Mouse (Mus musculus) hindbrain, embryonic 13.5 days (tissue): ENCODE measurements around the gene Mxi1. TPM values are rescaled to one million over a fixed set of nuclear protein-coding genes. Genes with fewer than 3 reads are reported as not detected.
A peak's percentile ranks its signal among the peaks of the same experiment; 100 is the strongest.

Source experiments
- ATAC-seq: fragments of 200-750 bp; cut with Nextera tagmentation; 2 replicates; pipeline ENCODE4 v1.8.0; 2017; ENCODE audit warnings: moderate TSS enrichment; ENCODE audit not compliant: low FRiP score
- H3K27ac ChIP-seq: fragments of 300-500 bp; sonication (generic); 2 replicates; pipeline ENCODE4 v1.5.1; 2015; ENCODE audit warnings: inconsistent platforms, mild to moderate bottlenecking, moderate library complexity
- H3K27me3 ChIP-seq: fragments of 300-500 bp; sonication (generic); 2 replicates; pipeline ENCODE4 v1.6.1; 2015; ENCODE audit warnings: mild to moderate bottlenecking, inconsistent platforms
- H3K36me3 ChIP-seq: fragments of 300-500 bp; sonication (generic); 2 replicates; pipeline ENCODE4 v1.6.1; 2015; ENCODE audit warnings: mild to moderate bottlenecking, inconsistent platforms
- H3K4me1 ChIP-seq: fragments of 300-500 bp; sonication (generic); replicated peaks from 2 replicates; pipeline ENCODE4 v1.6.1; 2015; ENCODE audit warnings: inconsistent platforms
- H3K4me2 ChIP-seq: fragments of 300-500 bp; sonication (generic); 2 replicates; pipeline ENCODE4 v1.6.1; 2015; ENCODE audit warnings: inconsistent platforms, mild to moderate bottlenecking, moderate library complexity
- H3K4me3 ChIP-seq: fragments of 300-500 bp; sonication (generic); 2 replicates; pipeline ENCODE4 v1.5.1; 2015; ENCODE audit warnings: mild to moderate bottlenecking, inconsistent platforms
- H3K9ac ChIP-seq: fragments of 300-500 bp; sonication (generic); 2 replicates; pipeline ENCODE4 v1.6.1; 2015; ENCODE audit warnings: mild to moderate bottlenecking, inconsistent platforms
- H3K9me3 ChIP-seq: fragments of 300-500 bp; sonication (generic); 2 replicates; pipeline ENCODE4 v1.6.1; 2016; ENCODE audit warnings: inconsistent platforms
- WGBS: fragments of 180-500 bp; shearing (Covaris S2); methylation state at CpG from one replicate; pipeline ENCODE4 v1.1.7; 2015; 5-methylcytosine and 5-hydroxymethylcytosine counted together
- polyA plus RNA-seq: library from polyadenylated mRNA; unstranded; fragments of >200 nt; fragmentation: Nextera tagmentation; extraction: Ambion mirVana; gene quantifications from 2 replicates; pipeline ENCODE4 v1.2.1, GENCODE M21; 2015

Gene Mxi1
- polyA plus RNA-seq, 1 experiment from 2014 or later, result 54.5 TPM

- no peak overlapping the region for H3K27ac ChIP-seq
- peaks cover 57% of the 10 kb centered on the region for H3K4me1 ChIP-seq
- H3K9ac ChIP-seq, result 0 out of 2 replicates have a peak overlapping the region, but pooled peaks have one; percentile 43
- 82% methylated on average over 16 of the region's 16 CpGs for WGBS
- H3K4me2 ChIP-seq, result no peak overlapping the region
- H3K36me3 ChIP-seq, result no peaks in the 10 kb centered on the region
- no peaks in the 10 kb centered on the region for H3K27me3 ChIP-seq
- no peak for ATAC-seq
- no peaks in the 10 kb centered on the region for H3K9me3 ChIP-seq
- no peak overlapping the region for H3K4me3 ChIP-seq
Measured at GRCm38 (mm10) chr19:53318143-53319132, 8.1 kb downstream of the Mxi1 start.

DNA sequence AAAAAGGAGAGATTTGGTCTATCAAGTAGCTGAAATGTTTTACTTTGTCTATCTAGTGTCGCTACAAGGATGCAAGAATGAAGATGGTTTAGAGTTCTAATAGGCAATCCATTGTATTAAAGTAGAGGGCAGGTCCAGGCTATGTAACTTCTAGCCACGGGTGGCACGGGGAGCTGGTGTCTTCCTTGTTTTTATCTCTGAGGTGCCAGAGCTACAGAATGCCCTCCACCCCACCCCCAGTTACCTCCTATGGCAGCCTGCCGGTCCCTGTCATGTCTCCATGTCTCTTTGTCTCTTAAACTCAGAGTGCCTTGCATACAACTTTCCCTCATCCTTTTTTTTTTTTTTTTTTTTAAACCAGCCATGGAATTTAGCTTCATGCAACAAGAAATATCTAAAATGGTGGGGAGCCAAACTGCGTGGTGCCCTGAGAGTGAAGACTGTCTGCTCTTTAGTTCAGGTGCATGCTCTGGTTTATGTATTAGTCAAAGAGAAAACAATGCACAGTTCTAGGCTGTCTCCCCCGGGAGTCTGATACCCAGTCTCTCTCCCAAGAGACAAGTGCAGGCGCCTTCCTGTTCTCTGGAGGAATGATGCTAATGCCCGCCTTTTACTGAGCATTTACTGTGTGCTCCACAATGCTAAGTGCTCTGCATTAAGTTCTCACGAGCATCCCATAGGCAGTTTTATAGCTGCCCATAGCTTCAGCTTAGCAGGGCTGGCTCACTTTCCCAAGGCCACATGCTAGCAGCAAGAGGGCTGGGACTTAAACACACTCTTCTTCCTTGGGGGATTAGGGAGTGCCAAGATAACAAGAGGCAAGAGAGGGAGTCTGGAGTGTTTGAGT is 10.2 kb downstream of the Mxi1 start:
- no peak for ATAC-seq
- H3K36me3 ChIP-seq, result no peaks in the 10 kb centered on the region
- no peaks in the 10 kb centered on the region for H3K9me3 ChIP-seq
- H3K4me2 ChIP-seq, result no peak overlapping the region
- H3K4me1 ChIP-seq, result peaks cover 58% of the 10 kb centered on the region
- H3K9ac ChIP-seq, result no peak overlapping the region
- H3K27me3 ChIP-seq, result no peaks in the 10 kb centered on the region
- H3K27ac ChIP-seq, result no peak overlapping the region
- WGBS, result 84% methylated on average over 9 of the region's 9 CpGs
- H3K4me3 ChIP-seq, result no peak overlapping the region

- no peak overlapping the region for H3K9ac ChIP-seq
- H3K9me3 ChIP-seq, result no peaks in the 10 kb centered on the region
- WGBS, result 83% methylated on average over 10 of the region's 10 CpGs
- H3K27me3 ChIP-seq, result no peaks in the 10 kb centered on the region
- H3K4me3 ChIP-seq, result no peak overlapping the region
- no peaks in the 10 kb centered on the region for H3K36me3 ChIP-seq
- ATAC-seq, result no peak
- 0 out of 2 replicates have a peak overlapping the region, but pooled peaks have one; percentile 27 for H3K27ac ChIP-seq
- no peak overlapping the region for H3K4me2 ChIP-seq
- H3K4me1 ChIP-seq, result peaks cover 58% of the 10 kb centered on the region
Measured at GRCm38 (mm10) chr19:53321273-53321672, 11.0 kb downstream of the Mxi1 start.

- 93% methylated on average over 12 of the region's 12 CpGs for WGBS
- H3K36me3 ChIP-seq, result no peaks in the 10 kb centered on the region
- H3K9ac ChIP-seq, result no peak overlapping the region
- no peaks in the 10 kb centered on the region for H3K9me3 ChIP-seq
- no peak overlapping the region for H3K27ac ChIP-seq
- H3K4me3 ChIP-seq, result no peak overlapping the region
- peaks cover 51% of the 10 kb centered on the region for H3K4me1 ChIP-seq
- no peak overlapping the region for H3K4me2 ChIP-seq
- no peak for ATAC-seq
- H3K27me3 ChIP-seq, result no peaks in the 10 kb centered on the region
Measured at GRCm38 (mm10) chr19:53322438-53323048, 12.2 kb downstream of the Mxi1 start.

- H3K4me2 ChIP-seq, result no peak overlapping the region
- WGBS, result 63% methylated on average over 6 of the region's 6 CpGs
- H3K4me1 ChIP-seq, result peaks cover 54% of the 10 kb centered on the region
- no peak overlapping the region for H3K4me3 ChIP-seq
- no peaks in the 10 kb centered on the region for H3K27me3 ChIP-seq
- H3K9me3 ChIP-seq, result no peaks in the 10 kb centered on the region
- peak overlapping the region; percentile 63; the same call in 1 of the 2 replicates for H3K9ac ChIP-seq
- H3K36me3 ChIP-seq, result no peaks in the 10 kb centered on the region
- no peak overlapping the region for H3K27ac ChIP-seq
- ATAC-seq, result no peak
Measured at GRCm38 (mm10) chr19:53324866-53325265, 14.5 kb downstream of the Mxi1 start.

DNA sequence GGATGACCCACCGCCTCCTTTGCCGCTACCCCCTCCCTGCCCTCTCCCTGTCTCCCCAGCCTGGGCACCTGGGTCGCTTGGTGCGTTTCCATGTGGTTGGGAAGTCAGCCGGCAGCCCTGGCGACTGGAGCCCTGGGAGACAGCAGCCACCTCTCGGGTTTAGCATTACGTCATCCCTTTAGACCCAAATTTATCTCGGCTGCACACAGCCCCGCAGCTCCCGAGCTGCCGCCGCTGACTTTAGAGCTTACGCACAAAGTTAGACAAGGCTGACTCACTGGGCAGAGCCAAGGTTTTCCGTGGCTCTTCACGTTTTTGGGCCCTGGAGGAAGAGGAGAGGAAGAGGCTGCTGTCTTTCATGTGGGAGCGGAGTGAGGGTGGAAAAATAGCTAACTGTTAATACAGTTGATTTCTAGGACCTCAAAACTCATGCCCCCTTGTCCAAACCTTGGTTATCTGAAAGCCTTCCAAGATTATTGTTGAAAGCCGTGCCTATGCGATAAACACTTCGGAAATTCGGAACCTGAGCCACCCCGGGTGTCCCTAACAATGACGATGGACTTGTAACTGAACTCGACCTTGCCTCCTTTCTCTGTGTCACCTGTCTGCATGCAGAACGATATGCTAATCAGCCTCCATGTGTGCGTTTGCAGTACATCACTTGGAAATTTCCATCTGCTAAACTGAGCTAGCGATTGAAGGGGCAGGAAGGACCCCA is 15.4 kb downstream of the Mxi1 start:
- no peak for ATAC-seq
- no peaks in the 10 kb centered on the region for H3K36me3 ChIP-seq
- H3K9ac ChIP-seq, result peak overlapping the region; percentile 63
- peaks cover 55% of the 10 kb centered on the region for H3K4me1 ChIP-seq
- H3K9me3 ChIP-seq, result no peaks in the 10 kb centered on the region
- 14% methylated on average over 27 of the region's 27 CpGs for WGBS
- H3K27me3 ChIP-seq, result no peaks in the 10 kb centered on the region
- H3K4me3 ChIP-seq, result peak overlapping the region; percentile 15
- peak overlapping the region; percentile 55 for H3K27ac ChIP-seq
- H3K4me2 ChIP-seq, result peak overlapping the region; percentile 49

GRCm38 (mm10) chr19:53328116-53328515 is 17.8 kb downstream of the Mxi1 start:
- Histone ChIP-seq H3K36me3 (peaks cover 13% of the 10 kb centered on the region), H3K4me2 (no peak overlapping the region), H3K27me3 (no peaks in the 10 kb centered on the region), H3K4me1 (peaks cover 51% of the 10 kb centered on the region), H3K4me3 (no peak overlapping the region), H3K9ac (no peak overlapping the region), H3K9me3 (no peaks in the 10 kb centered on the region), H3K27ac (peak overlapping the region; percentile 35; the same call in 1 of the 2 replicates)
- no peak for ATAC-seq
- 72% methylated on average over 9 of the region's 9 CpGs for WGBS

DNA sequence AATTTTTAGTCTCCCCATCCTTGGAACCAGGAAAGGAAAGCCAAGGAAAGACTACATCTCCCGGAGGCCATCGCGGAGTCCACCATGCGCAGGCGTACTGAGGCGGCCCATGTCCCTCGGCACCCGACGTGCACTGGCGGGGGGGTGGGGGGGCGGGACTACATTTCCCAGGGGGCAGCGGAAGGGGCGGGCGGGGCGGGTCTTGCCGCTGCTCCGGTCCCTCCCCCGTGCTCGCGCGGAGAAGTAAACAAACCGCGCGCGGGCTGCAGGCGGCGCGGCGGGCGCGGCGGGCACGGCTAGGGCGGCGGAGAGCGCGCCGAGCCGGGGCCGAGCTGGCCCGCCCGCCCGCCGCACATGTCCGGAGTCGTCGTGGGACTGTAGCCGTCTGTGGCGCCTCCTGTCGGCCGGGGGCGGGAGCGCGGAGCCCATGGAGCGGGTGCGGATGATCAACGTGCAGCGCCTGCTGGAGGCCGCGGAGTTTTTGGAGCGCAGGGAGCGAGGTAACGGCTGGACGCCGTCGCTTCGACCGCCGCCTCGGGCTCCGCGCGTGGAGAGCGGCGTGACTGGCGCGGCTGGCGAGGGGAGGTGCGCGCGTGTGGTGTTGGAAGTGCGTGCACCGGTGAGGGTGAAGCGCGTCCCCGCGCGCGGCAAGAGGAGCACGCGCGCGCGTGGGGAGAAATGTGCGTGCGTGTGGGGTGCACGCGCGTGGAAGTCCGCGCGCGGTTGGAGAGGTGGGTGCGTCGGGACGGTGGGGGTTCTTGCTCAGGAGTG is 19.1 kb downstream of the Mxi1 start:
- Histone ChIP-seq H3K27ac (peak overlapping the region; percentile 66), H3K36me3 (peaks cover 22% of the 10 kb centered on the region), H3K4me1 (peaks cover 48% of the 10 kb centered on the region), H3K27me3 (no peaks in the 10 kb centered on the region), H3K9ac (peak overlapping the region; percentile 80), H3K4me3 (peak overlapping the region; percentile 84), H3K4me2 (peak overlapping the region; percentile 94), H3K9me3 (no peaks in the 10 kb centered on the region)
- peak; percentile 83 for ATAC-seq
- WGBS, result under 1% methylated on average over 85 of the region's 106 CpGs

DNA sequence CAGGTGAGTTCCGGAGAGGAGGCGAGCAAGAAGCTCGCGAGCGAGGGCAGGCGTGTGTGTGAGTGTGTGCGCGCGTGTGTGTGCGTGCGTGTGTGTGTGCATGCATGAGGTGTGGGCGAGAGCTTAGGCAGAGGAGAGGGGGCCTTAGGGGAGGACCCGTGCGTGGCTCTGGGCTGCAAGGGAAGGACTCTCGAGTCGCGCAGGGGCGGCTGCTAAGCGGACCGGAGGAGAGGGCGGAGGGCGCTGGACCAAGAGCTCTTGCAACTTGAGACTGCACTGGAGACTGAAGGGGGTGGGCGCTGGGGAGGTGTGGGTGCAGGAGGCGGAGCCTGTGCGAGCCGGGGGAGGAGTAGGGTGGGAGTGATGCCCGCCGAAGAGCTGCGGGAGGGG is 19.7 kb downstream of the Mxi1 start:
- H3K36me3 ChIP-seq, result peaks cover 27% of the 10 kb centered on the region
- ATAC-seq, result peak; percentile 71
- peak overlapping the region; percentile 66 for H3K27ac ChIP-seq
- no peaks in the 10 kb centered on the region for H3K9me3 ChIP-seq
- peak overlapping the region; percentile 84 for H3K4me3 ChIP-seq
- no peaks in the 10 kb centered on the region for H3K27me3 ChIP-seq
- 1% methylated on average over 28 of the region's 29 CpGs for WGBS
- peak overlapping the region; percentile 80 for H3K9ac ChIP-seq
- peak overlapping the region; percentile 94 for H3K4me2 ChIP-seq
- peaks cover 42% of the 10 kb centered on the region for H3K4me1 ChIP-seq

DNA sequence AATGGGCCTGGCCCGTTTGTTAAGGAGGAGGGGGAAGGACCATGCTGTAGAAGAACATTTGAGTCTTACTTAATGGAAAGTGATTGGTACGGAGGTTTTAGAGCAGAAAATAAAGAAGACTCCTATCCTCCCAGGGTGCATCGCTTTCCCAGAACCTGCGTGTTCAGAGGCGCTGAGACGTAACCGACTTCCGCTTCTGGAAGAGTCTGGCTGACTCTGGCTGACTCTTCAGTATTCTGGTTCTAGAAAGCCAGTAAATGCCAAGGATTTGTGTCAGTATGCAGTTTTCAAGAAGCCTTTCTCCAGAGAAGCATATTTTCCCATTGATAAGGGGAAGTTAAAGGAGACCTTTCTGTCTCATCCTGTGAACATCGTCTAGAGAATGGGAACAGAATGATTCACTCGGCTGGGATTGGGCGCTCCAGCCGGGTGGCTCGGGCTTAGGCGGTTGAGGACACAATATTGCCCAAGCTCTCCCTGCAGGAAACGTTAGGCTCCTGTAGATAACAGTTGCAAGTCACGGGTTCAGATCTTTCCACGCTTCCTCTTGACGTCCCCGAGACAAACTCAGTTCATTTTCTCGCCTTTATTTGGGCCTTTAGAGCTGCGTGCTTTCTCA is 21.7 kb downstream of the Mxi1 start:
- no peaks in the 10 kb centered on the region; the same call in 1 of the 2 replicates for H3K9me3 ChIP-seq
- ATAC-seq, result no peak
- no peak overlapping the region for H3K4me2 ChIP-seq
- H3K4me1 ChIP-seq, result peaks cover 27% of the 10 kb centered on the region
- no peaks in the 10 kb centered on the region for H3K27me3 ChIP-seq
- no peak overlapping the region for H3K27ac ChIP-seq
- H3K4me3 ChIP-seq, result no peak overlapping the region
- no peak overlapping the region for H3K9ac ChIP-seq
- 93% methylated on average over 21 of the region's 21 CpGs for WGBS
- peaks cover 33% of the 10 kb centered on the region for H3K36me3 ChIP-seq
